Mouse (Mus musculus): ENCODE measurements at regions not wholly inside any gene's neighbourhood (a gene's known extent, or its start where the extent isn't known, plus 50 kb on each side); places are given as distances from the start of the nearest gene placed in this dataset.

- TF ChIP-seq EP300 (IDR thresholded peaks at IDR 0.05; ENCODE audit: low read depth) (no peak), CTCF (IDR thresholded peaks at IDR 0.05; ENCODE audit: low read depth) (no peak)
These were observed 63.3 kb upstream of the Otud4 start for GRCm38 (mm10) chr8:79576086-79576485.
